Mouse (Mus musculus) heart, adult 8-10 months (tissue): Measurements from ENCODE around the gene Ubald1. TPM values are rescaled to one million over a fixed set of nuclear protein-coding genes. Genes with fewer than 3 reads are reported as not detected.

ENCODE experiments used
- total RNA-seq, 4 experiments: library from RNA; stranded (reverse); gene quantifications; 2 replicates each; pipeline ENCODE4 v1.2.4; 2022

The Ubald1 gene
- total RNA-seq, 4 experiments from 2014 or later, result 14.6 to 20.6 (median 19.2) TPM

Other genes starting within 250 kb of the Ubald1 start
- gene Vasn, start 240.4 kb downstream of the Ubald1 start, total RNA-seq, result 1 to 10 TPM; 6.9 to 9.3 (median 8.1) TPM
- 100 to 1,000 TPM; 146 to 154 (median 153) TPM for gene Dnaja3, start 240.3 kb downstream of the Ubald1 start, total RNA-seq
- 10 to 100 TPM; 11.3 to 16.1 (median 15.4) TPM for gene Coro7, start 200.5 kb downstream of the Ubald1 start, total RNA-seq
- gene Nmral1, start 161.0 kb downstream of the Ubald1 start, total RNA-seq, result 1 to 10 TPM; 1.7 to 2.1 (median 2.0) TPM
- 10 to 100 TPM; 70.0 to 78.7 (median 75.8) TPM for gene Hmox2, start 154.0 kb downstream of the Ubald1 start, total RNA-seq
- gene Cdip1, start 90.0 kb downstream of the Ubald1 start, total RNA-seq, result 10 to 100 TPM; 61.1 to 68.9 (median 65.8) TPM
- gene 4930562C15Rik, start 44.9 kb downstream of the Ubald1 start, total RNA-seq, result not detected
- 100 to 1,000 TPM; 166 to 200 (median 185) TPM for gene Mgrn1, start 5.9 kb upstream of the Ubald1 start, total RNA-seq
- 10 to 100 TPM; 14.2 to 20.0 (median 16.6) TPM for gene Nudt16l1, start 58.4 kb upstream of the Ubald1 start, total RNA-seq
- 10 to 100 TPM; 10.6 to 13.3 (median 12.2) TPM for gene Anks3, start 83.9 kb upstream of the Ubald1 start, total RNA-seq
- not detected for gene Sept12, start 117.5 kb upstream of the Ubald1 start, total RNA-seq
- not detected for gene Smim22, start 127.0 kb upstream of the Ubald1 start, total RNA-seq
- gene Rogdi, start 133.2 kb upstream of the Ubald1 start, total RNA-seq, result 10 to 100 TPM; 11.1 to 19.2 (median 14.7) TPM
- 10 to 100 TPM; 42.2 to 45.5 (median 45.0) TPM for gene Glyr1, start 169.5 kb upstream of the Ubald1 start, total RNA-seq
- 10 to 100 TPM; 18.6 to 25.8 (median 22.3) TPM for gene Ubn1, start 169.7 kb upstream of the Ubald1 start, total RNA-seq